Mouse (Mus musculus) kidney, adult 2 months (tissue): Measurements from ENCODE around the gene Acp5. TPM values are rescaled to one million over a fixed set of nuclear protein-coding genes. Genes with fewer than 3 reads are reported as not detected.

ENCODE experiments used
- DNase-seq: peaks from one replicate; pipeline ENCODE4 v3.0.0; 2021
- H3K27ac ChIP-seq: fragments of 200-500 bp; 2 replicates; pipeline ENCODE4 v1.5.1; 2012; ENCODE audit warnings: low read depth, low read length, control low read depth, inconsistent platforms; ENCODE audit not compliant: insufficient read depth
- H3K27me3 ChIP-seq: fragments of 200-500 bp; replicated peaks from 2 replicates; pipeline ENCODE4 v1.6.1; 2012; ENCODE audit warnings: mild to moderate bottlenecking, moderate library complexity, low read length, inconsistent platforms; ENCODE audit not compliant: control insufficient read depth, insufficient read depth
- H3K36me3 ChIP-seq: fragments of 200-500 bp; 2 replicates; pipeline ENCODE4 v1.6.1; 2012; ENCODE audit warnings: mild to moderate bottlenecking, moderate library complexity, low read length, inconsistent platforms; ENCODE audit not compliant: control insufficient read depth, insufficient read depth
- H3K4me1 ChIP-seq: fragments of 200-500 bp; 2 replicates; pipeline ENCODE4 v1.6.1; 2011; ENCODE audit warnings: low read length; ENCODE audit not compliant: control insufficient read depth, insufficient read depth
- H3K4me3 ChIP-seq: fragments of 200-500 bp; 2 replicates; pipeline ENCODE4 v1.5.1; 2011; ENCODE audit warnings: mild to moderate bottlenecking, low read depth, low read length, control low read depth; ENCODE audit not compliant: insufficient read depth
- CTCF ChIP-seq: fragments of 200-500 bp; conservative IDR thresholded peaks from 2 replicates; pipeline ENCODE4 v1.5.1; 2011; ENCODE audit warnings: low read depth, mild to moderate bottlenecking, control low read depth, low read length, moderate library complexity, mixed read lengths; ENCODE audit not compliant: insufficient read depth, insufficient read length
- POLR2A ChIP-seq: fragments of 200-500 bp; IDR thresholded peaks from one replicate; pipeline ENCODE4 v1.6.1; 2011; ENCODE audit warnings: low read depth, low read length, control low read depth
- WGBS: fragments of 180-500 bp; shearing (Covaris S2); methylation state at CpG from one replicate; pipeline ENCODE4 v1.1.7; 2018; 5-methylcytosine and 5-hydroxymethylcytosine counted together
- polyA plus RNA-seq: library from polyadenylated mRNA; depleted of rRNA; stranded (reverse); fragments of >200 nt; gene quantifications from 2 replicates; pipeline ENCODE4 v1.2.3, GENCODE M21; 2012

Acp5 gene
- polyA plus RNA-seq, 1 experiment = 166 TPM

- H3K27ac ChIP-seq = no peak overlapping the region
- 44% methylated on average over 23 of the region's 23 CpGs for WGBS
Observed at GRCm38 (mm10) chr9:22136765-22137547, 1.4 kb upstream of the Acp5 start.

GRCm38 (mm10) chr9:22134988-22135643 lies 395 bp downstream of the Acp5 start:
- H3K27ac ChIP-seq = no peak overlapping the region
- no peaks in the 10 kb centered on the region for H3K36me3 ChIP-seq
- TF ChIP-seq POLR2A (no peak), CTCF (no peak)
- H3K4me3 ChIP-seq = no peak overlapping the region
- peaks cover 6% of the 10 kb centered on the region; the same call in 1 of the 2 replicates for H3K4me1 ChIP-seq
- DNase-seq = no peak
- WGBS = 85% methylated on average over 9 of the region's 9 CpGs
- no peaks in the 10 kb centered on the region for H3K27me3 ChIP-seq

More at GRCm38 (mm10) chr9:22136765-22137547, 1.4 kb upstream of the Acp5 start:
- Histone ChIP-seq H3K4me1 (no peaks in the 10 kb centered on the region), H3K4me3 (no peak overlapping the region), H3K36me3 (no peaks in the 10 kb centered on the region), H3K27me3 (no peaks in the 10 kb centered on the region)
- TF ChIP-seq POLR2A (no peak), CTCF (no peak)
- no peak for DNase-seq

- H3K27me3 ChIP-seq = no peaks in the 10 kb centered on the region
- DNase-seq = no peak
- no peak overlapping the region for H3K4me3 ChIP-seq
- H3K4me1 ChIP-seq = peaks cover 6% of the 10 kb centered on the region; the same call in 1 of the 2 replicates
- 81% methylated on average over 7 of the region's 7 CpGs for WGBS
- H3K36me3 ChIP-seq = no peaks in the 10 kb centered on the region
- H3K27ac ChIP-seq = no peak overlapping the region
- TF ChIP-seq CTCF (no peak), POLR2A (no peak)
Observed at GRCm38 (mm10) chr9:22134246-22134890, 1.1 kb downstream of the Acp5 start.

GRCm38 (mm10) chr9:22132220-22132619 lies 3.3 kb downstream of the Acp5 start:
- TF ChIP-seq POLR2A (no peak), CTCF (no peak)
- 71% methylated on average over 11 of the region's 11 CpGs for WGBS
- Histone ChIP-seq H3K36me3 (no peaks in the 10 kb centered on the region), H3K27me3 (no peaks in the 10 kb centered on the region), H3K4me1 (peaks cover 6% of the 10 kb centered on the region; the same call in 1 of the 2 replicates), H3K27ac (no peak overlapping the region), H3K4me3 (peak overlapping the region; percentile 47; the same call in 1 of the 2 replicates)
- DNase-seq = no peak

- H3K36me3 ChIP-seq = no peaks in the 10 kb centered on the region
- H3K27me3 ChIP-seq = no peaks in the 10 kb centered on the region
- WGBS = 5% methylated on average over 35 of the region's 35 CpGs
- peak; percentile 82 for DNase-seq
- no peak for TF ChIP-seq CTCF
- no peak for TF ChIP-seq POLR2A
- peaks cover 6% of the 10 kb centered on the region; the same call in 1 of the 2 replicates for H3K4me1 ChIP-seq
- peak overlapping the region; percentile 47 for H3K4me3 ChIP-seq
- H3K27ac ChIP-seq = peak overlapping the region; percentile 7; the same call in 1 of the 2 replicates
Observed at GRCm38 (mm10) chr9:22131226-22131981, 4.1 kb downstream of the Acp5 start.

- TF ChIP-seq CTCF (no peak), POLR2A (no peak)
- Histone ChIP-seq H3K4me1 (no peaks in the 10 kb centered on the region), H3K27ac (no peak overlapping the region), H3K27me3 (no peaks in the 10 kb centered on the region), H3K36me3 (no peaks in the 10 kb centered on the region), H3K4me3 (no peak overlapping the region)
- DNase-seq = no peak
- WGBS = 89% methylated on average over 15 of the region's 15 CpGs
Observed at GRCm38 (mm10) chr9:22125246-22126027, 10.1 kb downstream of the Acp5 start.
